Mouse (Mus musculus) small intestine, adult 2 months (tissue): ENCODE measurements around the gene Slc43a2. TPM values are rescaled to one million over a fixed set of nuclear protein-coding genes. Genes with fewer than 3 reads are reported as not detected.

Experiments used
- H3K27ac ChIP-seq: fragments of 200-500 bp; 2 replicates; pipeline ENCODE4 v1.5.1; 2012; ENCODE audit warnings: low read depth, low read length, control low read depth, inconsistent platforms; ENCODE audit not compliant: insufficient read depth
- H3K27me3 ChIP-seq: fragments of 200-500 bp; 2 replicates; pipeline ENCODE4 v1.6.1; 2012; ENCODE audit warnings: mild to moderate bottlenecking, moderate library complexity, low read length, inconsistent platforms; ENCODE audit not compliant: control insufficient read depth, insufficient read depth
- H3K36me3 ChIP-seq: fragments of 200-500 bp; 2 replicates; pipeline ENCODE4 v1.6.1; 2012; ENCODE audit warnings: mild to moderate bottlenecking, low read length, control low read depth, inconsistent platforms; ENCODE audit not compliant: control insufficient read depth, insufficient read depth
- H3K4me1 ChIP-seq: fragments of 200-500 bp; 2 replicates; pipeline ENCODE4 v1.6.1; 2012; ENCODE audit warnings: low read length, inconsistent platforms, mixed read lengths; ENCODE audit not compliant: control insufficient read depth, insufficient read depth, insufficient read length
- H3K4me3 ChIP-seq: fragments of 200-500 bp; 2 replicates; pipeline ENCODE4 v1.5.1; 2012; ENCODE audit warnings: low read depth, mild to moderate bottlenecking, control low read depth, inconsistent platforms, low read length, moderate library complexity
- CTCF ChIP-seq: fragments of 200-500 bp; IDR thresholded peaks from 2 replicates; pipeline ENCODE4 v1.5.1; 2012; ENCODE audit warnings: low read depth, mild to moderate bottlenecking, control low read depth, inconsistent platforms, low read length, moderate library complexity, mixed read lengths; ENCODE audit not compliant: insufficient replicate concordance, insufficient read length; ENCODE audit errors: extremely low read depth
- POLR2A ChIP-seq: fragments of 200-500 bp; IDR thresholded peaks from 2 replicates; pipeline ENCODE4 v1.6.1; 2012; ENCODE audit warnings: low read depth, mild to moderate bottlenecking, control low read depth, inconsistent platforms, low read length, moderate library complexity
- WGBS: fragments of 180-500 bp; shearing (Covaris S2); methylation state at CpG from one replicate; pipeline ENCODE4 v1.1.7; 2018; 5-methylcytosine and 5-hydroxymethylcytosine counted together
- polyA plus RNA-seq: library from polyadenylated mRNA; depleted of rRNA; stranded (reverse); fragments of >200 nt; gene quantifications from 2 replicates; pipeline ENCODE4 v1.2.3, GENCODE M21; 2012

The Slc43a2 gene
- polyA plus RNA-seq, 1 experiment, result 508 TPM

DNA sequence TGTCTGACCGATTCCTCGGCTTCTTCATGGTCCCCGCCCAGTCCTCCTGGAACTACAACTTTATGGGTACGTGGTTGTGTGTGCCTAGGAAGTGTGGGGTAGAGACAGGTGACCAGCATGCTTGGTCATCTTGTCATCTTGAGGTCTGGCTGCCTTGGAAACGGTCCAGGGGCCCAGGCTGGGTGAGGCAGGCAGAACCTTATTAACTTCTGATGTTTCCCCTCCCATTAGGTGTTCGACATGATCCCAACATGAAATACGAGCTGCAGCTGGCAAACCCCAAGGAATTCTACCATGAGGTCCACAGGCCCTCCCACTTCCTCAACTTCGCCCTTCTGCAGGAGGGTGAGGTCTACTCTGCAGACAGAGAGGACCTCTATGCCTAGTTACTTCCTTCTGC is 22.6 kb upstream of the Slc43a2 start:
- peaks cover 11% of the 10 kb centered on the region for H3K4me1 ChIP-seq
- H3K27me3 ChIP-seq, result no peaks in the 10 kb centered on the region
- no peak for TF ChIP-seq POLR2A
- no peak for TF ChIP-seq CTCF
- peak overlapping the region; percentile 98 for H3K27ac ChIP-seq
- no peak overlapping the region for H3K4me3 ChIP-seq
- WGBS, result 63% methylated on average over 8 of the region's 8 CpGs
- H3K36me3 ChIP-seq, result peaks cover 44% of the 10 kb centered on the region

DNA sequence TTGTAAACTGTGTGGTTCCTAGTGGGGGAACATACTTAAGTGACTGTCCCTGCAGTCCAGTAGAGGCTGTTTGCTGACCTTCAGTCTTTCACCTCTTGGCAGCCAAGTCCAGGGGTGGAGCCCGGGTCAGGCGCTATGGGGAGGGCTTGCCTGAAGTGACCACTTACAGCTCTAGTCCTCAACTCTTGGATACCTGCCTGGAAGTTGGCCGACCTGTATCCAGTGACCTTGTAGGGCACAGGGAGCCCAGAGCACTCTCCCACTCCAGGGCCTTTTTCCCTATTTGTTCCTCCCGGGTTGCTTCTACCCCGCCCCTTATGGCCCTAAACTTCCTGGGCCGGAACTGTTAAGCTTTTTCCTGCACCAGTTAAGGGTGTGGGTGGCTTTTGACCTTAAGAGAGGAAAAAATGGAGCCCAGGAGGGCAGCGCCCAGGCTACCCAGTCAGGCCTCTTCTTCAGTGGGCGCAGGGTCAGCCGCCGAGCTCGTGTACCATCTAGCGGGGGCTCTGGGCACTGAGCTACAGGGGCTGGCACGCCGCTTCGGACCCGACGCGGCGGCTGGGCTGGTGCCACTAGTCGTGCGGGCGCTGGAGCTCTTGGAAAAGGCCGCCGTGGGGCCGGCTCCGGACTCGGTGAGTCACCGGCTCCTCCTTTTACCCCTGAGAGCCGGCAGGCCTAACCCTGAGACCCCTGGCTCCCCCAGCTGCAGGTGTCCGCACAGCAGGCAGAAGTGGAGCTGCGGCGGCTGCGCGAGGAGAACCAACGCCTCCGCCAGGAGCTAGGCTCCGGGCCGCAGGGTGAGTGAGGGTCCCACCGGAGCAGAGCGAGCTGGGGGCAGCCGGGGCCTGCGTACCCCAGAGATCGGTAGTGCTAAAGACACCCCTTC is 21.5 kb upstream of the Slc43a2 start, which contains the start of gene Rilp:
Gene Rilp (plus strand): TSS at position 354 of the 886 bp plus-strand sequence.
- Histone ChIP-seq H3K36me3 (peaks cover 34% of the 10 kb centered on the region), H3K4me3 (peak within 1 kb of the TSS; percentile 88), H3K27ac (peak within 1 kb of the TSS; percentile 98), H3K4me1 (peaks cover 11% of the 10 kb centered on the region), H3K27me3 (no peaks in the 10 kb centered on the region)
- TF ChIP-seq POLR2A (no peak), CTCF (peak; percentile 10; the same call in 1 of the 2 replicates)
- 2% methylated on average over 43 of the region's 43 CpGs for WGBS

DNA sequence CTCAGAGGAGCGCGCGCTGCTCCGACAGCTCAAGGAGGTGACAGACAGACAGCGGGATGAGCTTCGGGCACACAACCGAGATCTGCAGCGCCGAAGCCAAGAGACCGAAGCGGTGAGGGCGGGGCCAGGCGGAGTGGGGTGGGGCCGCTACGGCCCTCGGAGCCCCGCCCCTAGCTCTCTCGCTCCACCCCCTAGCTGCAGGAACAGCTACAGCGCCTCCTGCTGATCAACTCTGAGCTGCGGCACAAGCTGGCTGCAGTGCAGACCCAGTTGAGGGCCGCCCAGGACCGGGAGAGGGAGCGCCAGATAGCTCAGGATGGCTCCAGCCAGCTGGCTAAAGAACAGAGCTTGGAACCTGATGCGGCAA is 20.9 kb upstream of the Slc43a2 start:
- peak; percentile 79; the same call in 1 of the 2 replicates for TF ChIP-seq POLR2A
- peak; percentile 84 for TF ChIP-seq CTCF
- 2% methylated on average over 24 of the region's 24 CpGs for WGBS
- peak overlapping the region; percentile 88 for H3K4me3 ChIP-seq
- H3K27me3 ChIP-seq, result no peaks in the 10 kb centered on the region
- H3K4me1 ChIP-seq, result peaks cover 11% of the 10 kb centered on the region
- peak overlapping the region; percentile 98 for H3K27ac ChIP-seq
- H3K36me3 ChIP-seq, result peaks cover 30% of the 10 kb centered on the region

DNA sequence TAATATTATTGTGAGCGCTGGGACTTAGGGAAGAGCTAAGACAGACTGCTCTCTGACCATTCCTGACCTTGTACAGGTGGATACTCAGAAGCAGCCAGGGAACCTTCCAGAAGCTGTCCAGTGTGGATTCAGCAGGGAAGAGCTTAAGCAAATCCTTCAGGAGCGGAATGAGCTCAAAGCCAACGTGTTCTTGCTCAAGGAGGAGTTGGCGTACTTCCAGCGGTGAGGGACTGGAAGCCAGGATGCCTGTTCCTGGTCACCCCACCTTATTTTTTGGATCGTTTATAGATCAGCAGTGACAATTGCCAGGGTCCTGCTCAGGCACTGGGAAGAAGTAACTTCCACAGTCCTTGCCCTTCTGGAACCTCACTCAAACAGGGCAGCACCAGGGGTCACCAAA is 20.3 kb upstream of the Slc43a2 start:
- peaks cover 11% of the 10 kb centered on the region for H3K4me1 ChIP-seq

DNA sequence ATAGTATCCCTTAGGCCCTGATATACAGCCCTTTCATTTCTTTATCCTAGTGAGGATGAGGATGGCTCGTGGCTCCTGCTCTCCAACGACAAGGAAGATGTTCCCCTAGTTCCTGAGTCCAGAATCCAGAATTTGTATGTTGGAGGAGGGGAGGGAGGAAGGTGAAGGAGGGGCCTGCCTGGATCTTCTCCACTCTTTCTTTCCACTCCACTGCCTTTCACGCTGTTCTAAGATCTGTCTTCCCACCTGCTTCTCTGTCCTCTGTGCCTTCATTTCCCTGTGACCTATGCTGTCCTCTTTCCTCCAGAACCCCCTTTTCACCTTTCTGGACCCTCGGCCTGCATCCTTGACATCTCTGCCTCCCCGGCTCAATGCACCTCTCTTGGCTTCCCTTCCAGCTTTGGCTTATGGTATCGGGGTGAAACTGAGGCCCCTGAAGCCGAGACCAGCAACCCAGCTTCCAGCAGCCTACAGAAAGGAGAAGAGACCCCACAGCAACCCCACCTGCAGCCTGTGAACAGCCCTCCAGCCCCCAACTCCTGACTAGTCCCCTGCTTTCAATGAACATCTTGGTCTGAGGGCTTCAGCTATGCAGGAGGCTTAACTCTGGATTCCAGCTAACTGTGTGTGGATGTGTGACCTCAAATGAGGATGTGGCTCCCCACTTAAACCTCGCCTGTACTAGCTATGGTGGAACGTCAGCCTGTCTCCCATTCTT is 19.0 kb upstream of the Slc43a2 start:
- WGBS, result 85% methylated on average over 9 of the region's 9 CpGs
- Histone ChIP-seq H3K4me3 (no peak overlapping the region), H3K4me1 (peaks cover 11% of the 10 kb centered on the region), H3K36me3 (peaks cover 21% of the 10 kb centered on the region), H3K27me3 (no peaks in the 10 kb centered on the region), H3K27ac (no peak overlapping the region)
- TF ChIP-seq CTCF (no peak), POLR2A (no peak)

More for the DNA sequence above, 20.3 kb upstream of the Slc43a2 start:
- 76% methylated on average over 6 of the region's 6 CpGs for WGBS
- Histone ChIP-seq H3K36me3 (peaks cover 26% of the 10 kb centered on the region), H3K27ac (no peak overlapping the region), H3K27me3 (no peaks in the 10 kb centered on the region), H3K4me3 (no peak overlapping the region)
- no peak for TF ChIP-seq CTCF
- TF ChIP-seq POLR2A, result no peak

DNA sequence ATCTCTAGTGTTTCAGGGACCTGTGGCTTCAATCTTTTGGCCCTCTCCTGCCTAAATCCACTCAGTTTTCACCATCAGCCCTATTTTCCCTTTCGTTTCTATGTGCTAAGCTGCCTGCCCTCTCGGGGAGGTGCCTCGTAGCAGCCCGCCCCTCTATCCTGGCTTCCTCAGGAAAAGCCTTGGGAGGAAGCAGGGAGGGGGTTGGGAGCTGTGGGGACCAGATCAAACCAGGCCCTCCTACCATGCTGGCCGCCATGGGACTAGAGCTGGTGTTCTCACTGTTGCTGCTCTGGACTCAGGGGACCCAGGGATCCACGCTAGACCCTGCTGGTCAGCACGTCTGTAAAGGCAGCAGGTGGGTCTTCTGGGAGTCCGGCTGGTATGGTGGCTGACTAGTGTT is 18.2 kb upstream of the Slc43a2 start, which contains the start of gene Scarf1:
Gene Scarf1 (plus strand): TSS at position 205 of the 400 bp plus-strand sequence.
- peaks cover 13% of the 10 kb centered on the region for H3K36me3 ChIP-seq
- 76% methylated on average over 8 of the region's 8 CpGs for WGBS
- TF ChIP-seq POLR2A (no peak), CTCF (no peak)
- H3K27me3 ChIP-seq, result no peaks in the 10 kb centered on the region
- peaks cover 11% of the 10 kb centered on the region for H3K4me1 ChIP-seq
- no peak within 1 kb of the TSS for H3K27ac ChIP-seq
- peak within 1 kb of the TSS; percentile 49 for H3K4me3 ChIP-seq

DNA sequence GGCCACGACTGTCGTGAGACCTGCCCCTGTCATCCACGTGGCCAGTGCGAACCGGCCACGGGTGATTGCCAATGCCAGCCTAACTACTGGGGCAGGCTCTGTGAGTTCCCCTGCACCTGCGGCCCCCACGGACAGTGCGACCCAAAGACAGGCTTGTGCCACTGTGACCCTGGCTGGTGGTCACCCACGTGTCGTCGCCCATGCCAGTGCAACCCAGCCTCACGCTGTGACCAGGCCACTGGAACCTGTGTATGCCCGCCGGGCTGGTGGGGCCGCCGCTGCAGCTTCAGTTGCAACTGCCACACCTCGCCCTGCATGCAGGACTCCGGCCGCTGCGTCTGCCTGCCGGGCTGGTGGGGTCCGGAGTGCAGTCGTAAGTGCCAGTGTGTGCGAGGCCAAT is 16.3 kb upstream of the Slc43a2 start:
- 91% methylated on average over 25 of the region's 25 CpGs for WGBS
- no peak overlapping the region for H3K27ac ChIP-seq
- TF ChIP-seq CTCF, result no peak
- no peak for TF ChIP-seq POLR2A
- peaks cover 3% of the 10 kb centered on the region; the same call in 1 of the 2 replicates for H3K4me1 ChIP-seq
- no peak overlapping the region for H3K4me3 ChIP-seq
- H3K36me3 ChIP-seq, result peaks cover 3% of the 10 kb centered on the region; the same call in 1 of the 2 replicates
- H3K27me3 ChIP-seq, result no peaks in the 10 kb centered on the region
